Mouse (Mus musculus): Measurements from ENCODE around the gene Cpsf4l.

DNA sequence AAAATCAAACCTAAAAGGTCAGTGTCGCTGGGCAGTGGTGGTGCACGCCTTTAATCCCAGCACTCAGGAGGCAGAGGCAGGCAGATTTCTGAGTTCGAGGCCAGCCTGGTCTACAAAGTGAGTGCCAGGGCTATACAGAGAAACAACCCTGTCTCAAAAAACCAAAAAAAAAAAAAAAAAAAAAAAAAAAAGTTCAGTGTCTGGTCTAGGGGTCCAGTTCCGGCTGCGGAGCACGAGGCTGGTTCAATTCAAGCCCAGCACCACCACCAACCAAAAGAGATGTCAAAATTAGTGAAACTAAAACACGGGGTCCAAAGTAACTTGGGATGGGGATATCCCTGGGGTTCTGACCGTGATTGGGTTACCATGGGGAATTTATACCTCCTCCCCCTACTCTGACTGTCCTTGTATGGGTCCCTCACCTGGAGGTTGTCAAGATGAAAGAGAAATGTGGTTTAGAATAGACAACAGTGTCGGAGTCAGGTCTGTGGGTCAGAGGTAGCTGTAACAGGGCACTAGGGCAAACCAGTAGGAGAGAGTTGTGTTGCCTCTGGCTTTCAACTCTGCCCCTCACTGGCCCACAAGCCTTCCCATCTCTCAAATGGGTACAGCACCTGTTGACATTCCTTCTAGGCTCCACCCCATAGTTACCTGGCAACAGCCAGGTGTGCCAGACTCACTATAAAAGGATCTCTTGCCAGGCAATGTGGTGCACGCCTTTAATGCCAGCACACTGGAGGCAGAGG, 43.0 kb upstream of the Cpsf4l start:
- TF ChIP-seq CTCF (IDR thresholded peaks at IDR 0.05; ENCODE audit: low read depth, low read length): no peak
- TF ChIP-seq POLR2A (IDR thresholded peaks at IDR 0.05; ENCODE audit: extremely low read depth, insufficient read depth, low read length): no peak
